ENCODE assay signal across 24 mouse cellular contexts in the genomic region with DNA sequence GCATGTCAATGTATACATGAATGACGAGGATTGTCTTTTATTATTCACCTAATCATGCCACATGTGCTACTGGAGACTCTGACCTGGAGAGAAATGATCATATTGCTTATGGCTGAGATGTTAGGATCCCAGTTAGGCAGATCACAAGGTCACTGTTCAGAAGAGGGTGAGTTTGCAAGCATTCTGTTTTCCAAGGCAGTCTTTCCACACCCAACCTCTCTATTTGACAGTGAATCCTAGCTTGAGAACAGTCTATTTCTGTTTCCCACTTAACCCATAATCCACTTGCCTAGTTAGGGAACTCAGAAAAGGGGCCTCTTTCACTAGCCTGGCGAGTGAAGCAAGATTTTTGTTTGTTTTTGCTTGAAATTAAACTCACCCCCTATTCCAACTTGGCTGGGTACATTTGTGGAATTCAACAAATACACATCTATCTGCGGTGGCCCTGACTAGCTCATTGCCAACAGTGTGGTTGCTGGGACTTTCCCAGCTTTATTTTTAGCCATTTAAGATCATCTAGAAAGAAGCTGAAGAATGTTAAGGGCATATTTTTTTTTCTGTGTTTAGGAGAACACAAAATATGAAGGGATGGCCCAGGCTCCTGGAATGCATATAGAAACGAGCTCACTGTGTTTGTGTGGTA. TPM values are rescaled to one million over a fixed set of nuclear protein-coding genes. Genes with fewer than 3 reads are reported as not detected.
DNase-seq lines count a peak whose midpoint lies in the region; ATAC-seq and TF ChIP-seq lines count a peak whose summit lies in the region.
"Had no signal": no experiment of that assay in that cellular context is flagged by ENCODE, and none has a peak within 500 bp of the region (broad histone marks: within the 10 kb centered on the region; RNA-seq: fewer than 3 reads in every experiment).

No protein-coding gene starts in this region.

- intact Hi-C loops in heart, postnatal 25 days (cut with DNase I) = no loop called here

- no peak overlapping the region for H3K9ac ChIP-seq in heart, embryonic 14.5 days (ENCODE audit: low read length)
- H3K9ac ChIP-seq in lung, postnatal 0 days (replicated peaks; ENCODE audit: low read depth) = no peak overlapping the region
- H3K9ac ChIP-seq in hindbrain, embryonic 16.5 days (ENCODE audit: low read depth, low read length) = no peak overlapping the region
- H3K9ac ChIP-seq in midbrain, postnatal 0 days (replicated peaks; ENCODE audit: low read length, poor library complexity, severe bottlenecking) = no peak overlapping the region
- H3K9ac ChIP-seq: hindbrain, embryonic 13.5 days; liver, embryonic 13.5 days; lung, embryonic 15.5 days; midbrain, embryonic 13.5 days had no signal

- CTCF ChIA-PET in Patski (lab: Charles Lee) = no interaction called here

- H3K36me3 ChIP-seq in heart, embryonic 14.5 days (ENCODE audit: control insufficient read depth, insufficient read depth, low read length) = no peaks in the 10 kb centered on the region
- H3K36me3 ChIP-seq in lung, postnatal 0 days (ENCODE audit: insufficient read depth, low read length) = no peaks in the 10 kb centered on the region
- no peaks in the 10 kb centered on the region for H3K36me3 ChIP-seq in hindbrain, embryonic 16.5 days (ENCODE audit: control insufficient read depth, insufficient read depth, low read length)
- H3K36me3 ChIP-seq in midbrain, postnatal 0 days (ENCODE audit: insufficient read depth, low read length) = no peaks in the 10 kb centered on the region
- H3K36me3 ChIP-seq: hindbrain, embryonic 13.5 days; liver, embryonic 13.5 days; lung, embryonic 15.5 days; midbrain, embryonic 13.5 days had no signal

- H3K9me3 ChIP-seq in heart, embryonic 14.5 days (ENCODE audit: control insufficient read depth, low read length) = no peaks in the 10 kb centered on the region
- no peaks in the 10 kb centered on the region for H3K9me3 ChIP-seq in lung, postnatal 0 days (ENCODE audit: low read length)
- H3K9me3 ChIP-seq in hindbrain, embryonic 16.5 days (ENCODE audit: control insufficient read depth, low read length) = no peaks in the 10 kb centered on the region
- no peaks in the 10 kb centered on the region for H3K9me3 ChIP-seq in midbrain, postnatal 0 days (ENCODE audit: low read length)
- H3K9me3 ChIP-seq: hindbrain, embryonic 13.5 days; liver, embryonic 13.5 days; lung, embryonic 15.5 days; midbrain, embryonic 13.5 days had no signal

- TF ChIP-seq EP300 in lung, postnatal 0 days (IDR thresholded peaks at IDR 0.05) = no peak

- ATAC-seq in heart, embryonic 14.5 days (ENCODE audit: insufficient number of reproducible peaks, insufficient read depth, low FRiP score, low read depth) = no peak
- ATAC-seq in lung, postnatal 0 days = no peak
- ATAC-seq in Patski = peak; percentile 89
- no peak for ATAC-seq in hindbrain, embryonic 16.5 days
- ATAC-seq in midbrain, postnatal 0 days (ENCODE audit: low FRiP score) = no peak
- ATAC-seq: activated CD4-positive, CD25-positive, alpha-beta regulatory T cell, adult 4 months; forebrain, embryonic 14.5 days; midbrain, embryonic 13.5 days had no signal

- peaks cover 0 to 4% of the 10 kb centered on the region in 2 experiments; a peak in 2 of 4 replicates for H3K4me1 ChIP-seq in heart, embryonic 14.5 days (ENCODE audit: control insufficient read depth in 2 of 2, insufficient read depth in 2 of 2, low read length in 2 of 2)
- H3K4me1 ChIP-seq in lung, postnatal 0 days (ENCODE audit: insufficient read depth, low read depth, low read length) = no peaks in the 10 kb centered on the region
- H3K4me1 ChIP-seq in hindbrain, embryonic 16.5 days (ENCODE audit: control insufficient read depth, insufficient read depth, low read depth, low read length) = no peaks in the 10 kb centered on the region
- H3K4me1 ChIP-seq in midbrain, postnatal 0 days (ENCODE audit: insufficient read depth, low read length) = no peaks in the 10 kb centered on the region
- H3K4me1 ChIP-seq: hindbrain, embryonic 13.5 days; liver, embryonic 13.5 days; lung, embryonic 15.5 days; midbrain, embryonic 13.5 days had no signal

- peak overlapping the region; percentile 57 to 72; a peak in 3 of 4 replicates for H3K27ac ChIP-seq in heart, embryonic 14.5 days (replicated peaks in 1 of 2; ENCODE audit: control insufficient read depth in 1 of 2, insufficient read depth in 1 of 2, low read depth in 2 of 2, low read length in 2 of 2)
- H3K27ac ChIP-seq in lung, postnatal 0 days (ENCODE audit: low read length) = no peak overlapping the region
- no peak overlapping the region for H3K27ac ChIP-seq in hindbrain, embryonic 16.5 days (ENCODE audit: low read depth, low read length)
- no peak overlapping the region for H3K27ac ChIP-seq in midbrain, postnatal 0 days (ENCODE audit: low read depth, low read length)
- H3K27ac ChIP-seq: hindbrain, embryonic 13.5 days; liver, embryonic 13.5 days; lung, embryonic 15.5 days; midbrain, embryonic 13.5 days had no signal

- H3K4me2 ChIP-seq in heart, embryonic 14.5 days (ENCODE audit: low read length) = peak overlapping the region; percentile 17; the same call in 1 of the 2 replicates
- H3K4me2 ChIP-seq in lung, postnatal 0 days (replicated peaks; ENCODE audit: low read depth, low read length) = no peak overlapping the region
- H3K4me2 ChIP-seq in hindbrain, embryonic 16.5 days (ENCODE audit: low read length) = no peak overlapping the region
- no peak overlapping the region for H3K4me2 ChIP-seq in midbrain, postnatal 0 days (ENCODE audit: low read depth, low read length, poor library complexity, severe bottlenecking)
- H3K4me2 ChIP-seq: hindbrain, embryonic 13.5 days; liver, embryonic 13.5 days; lung, embryonic 15.5 days; midbrain, embryonic 13.5 days had no signal

- no peaks in the 10 kb centered on the region for H3K27me3 ChIP-seq in heart, embryonic 14.5 days (ENCODE audit: control insufficient read depth, insufficient read depth, low read length)
- no peaks in the 10 kb centered on the region for H3K27me3 ChIP-seq in lung, postnatal 0 days (replicated peaks; ENCODE audit: insufficient read depth, low read length)
- peaks cover 36% of the 10 kb centered on the region for H3K27me3 ChIP-seq in Patski
- no peaks in the 10 kb centered on the region for H3K27me3 ChIP-seq in hindbrain, embryonic 16.5 days (replicated peaks; ENCODE audit: control insufficient read depth, insufficient read depth, low read length)
- no peaks in the 10 kb centered on the region; the same call in 1 of the 2 replicates for H3K27me3 ChIP-seq in midbrain, postnatal 0 days (ENCODE audit: insufficient read depth, low read length)
- H3K27me3 ChIP-seq: liver, embryonic 13.5 days had no signal

- no peak for TF ChIP-seq CTCF in lung, postnatal 0 days (IDR thresholded peaks at IDR 0.05)
- TF ChIP-seq CTCF in Patski (IDR thresholded peaks at IDR 0.05) = no peak
- no peak for TF ChIP-seq CTCF in midbrain, postnatal 0 days (IDR thresholded peaks at IDR 0.05)

- no peak overlapping the region for H3K4me3 ChIP-seq in heart, embryonic 14.5 days (ENCODE audit: control insufficient read depth in 1 of 2, insufficient read depth in 1 of 2, low read depth in 1 of 2, low read length in 2 of 2)
- H3K4me3 ChIP-seq in lung, postnatal 0 days (ENCODE audit: low read depth, low read length) = no peak overlapping the region
- H3K4me3 ChIP-seq in hindbrain, embryonic 16.5 days (ENCODE audit: low read length) = no peak overlapping the region
- no peak overlapping the region for H3K4me3 ChIP-seq in midbrain, postnatal 0 days (ENCODE audit: low read depth, low read length)
- H3K4me3 ChIP-seq: erythroblast, embryonic 14.5 days; hindbrain, embryonic 13.5 days; liver, embryonic 13.5 days; lung, embryonic 15.5 days; midbrain, embryonic 13.5 days had no signal

- in situ Hi-C loops in Patski (cut with MboI; ENCODE audit: low pct_unique_long_range_greater_than_20kb) = no loop called here

- 42% methylated on average over 4 of the region's 4 CpGs for WGBS in heart, embryonic 14.5 days
- 34% methylated on average over 4 of the region's 4 CpGs for WGBS in lung, postnatal 0 days
- 71% methylated on average over 4 of the region's 4 CpGs for WGBS in hindbrain, embryonic 16.5 days
- 73% methylated on average over 4 of the region's 4 CpGs for WGBS in midbrain, postnatal 0 days

- POLR2A ChIA-PET in Patski (lab: Charles Lee) = no interaction called here

- DNase-seq in heart, postnatal 25 days (ENCODE audit: low spot score) = no peak
- peak; percentile 9 for DNase-seq in lung, postnatal 0 days (ENCODE audit: low spot score)
- no peak for DNase-seq in lung, postnatal 25 days (ENCODE audit: low spot score)
- DNase-seq in Patski (ENCODE audit: low read depth, low spot score) = peak; percentile 37
- DNase-seq in midbrain, postnatal 0 days (ENCODE audit: low spot score) = no peak
- DNase-seq: cerebellum, adult 18-20 months; cerebellum, postnatal 25 days; embryo, embryonic 11 days; gastrocnemius, postnatal 10 days; kidney, adult 9 months; kidney, postnatal 4 days; liver, embryonic 13.5 days; right cerebral cortex, postnatal 25 days; thymus, adult 18-20 months; thymus, postnatal 4 days had no signal

RNA-seq across cellular contexts. Expression of a gene that starts 17.2 kb away (rescaled TPM):
- 8.2 and 10.4 TPM in 2 replicates for polyA plus RNA-seq in heart, embryonic 14.5 days (2014; fragmentation: Nextera tagmentation; extraction: Ambion mirVana)
- under 1 TPM; 0.18 to 0.34 TPM for total RNA-seq in heart, postnatal 25 days (2021)
- 1.1 and 1.3 TPM in 2 replicates for polyA plus RNA-seq in lung, postnatal 0 days (2015; fragmentation: Nextera tagmentation; extraction: Ambion mirVana)
- 10.1 TPM for polyA plus RNA-seq in Patski (2021)
- 239 and 252 TPM in 2 replicates for polyA plus RNA-seq in hindbrain, embryonic 16.5 days (2015; fragmentation: Nextera tagmentation; extraction: Ambion mirVana)
- 348 and 365 TPM in 2 replicates for total RNA-seq in midbrain, postnatal 0 days (2014; rRNA removed)
- 284 and 286 TPM in 2 replicates for polyA plus RNA-seq in midbrain, postnatal 0 days (2015; fragmentation: Nextera tagmentation; extraction: Ambion mirVana)
- total RNA-seq: megakaryocyte progenitor cell, adult 5-6 weeks had no signal
- polyA plus RNA-seq: activated CD4-positive, CD25-positive, alpha-beta regulatory T cell, adult 4 months; erythroblast, embryonic 14.5 days had no signal

Comparison
In these comparisons a context has a peak if more than half of its experiments do, and no peak if none do; other contexts are left out.
1. DNase-seq: peak in lung, postnatal 0 days (single experiment) and Patski (single experiment); none in heart, postnatal 25 days (single experiment), lung, postnatal 25 days (single experiment) and midbrain, postnatal 0 days (single experiment).
2. H3K27ac ChIP-seq: peak in heart, embryonic 14.5 days (2 of 2); none in lung, postnatal 0 days (single experiment), hindbrain, embryonic 16.5 days (single experiment) and midbrain, postnatal 0 days (single experiment).
3. RNA of a gene that starts 17.2 kb away (polyA plus RNA-seq): 284 to 286 TPM in midbrain, postnatal 0 days and 239 to 252 TPM in hindbrain, embryonic 16.5 days; 8.2 to 10.4 TPM in heart, embryonic 14.5 days, 10.1 TPM in Patski (single experiment) and 1.1 to 1.3 TPM in lung, postnatal 0 days; every median in the first group is over 10 times any median in the second.